Mouse (Mus musculus): ENCODE results near the gene Kif23. TPM values are rescaled to one million over a fixed set of nuclear protein-coding genes. Genes with fewer than 3 reads are reported as not detected.

Kif23 gene
- polyA plus RNA-seq, 1 experiment = 182 TPM

DNA sequence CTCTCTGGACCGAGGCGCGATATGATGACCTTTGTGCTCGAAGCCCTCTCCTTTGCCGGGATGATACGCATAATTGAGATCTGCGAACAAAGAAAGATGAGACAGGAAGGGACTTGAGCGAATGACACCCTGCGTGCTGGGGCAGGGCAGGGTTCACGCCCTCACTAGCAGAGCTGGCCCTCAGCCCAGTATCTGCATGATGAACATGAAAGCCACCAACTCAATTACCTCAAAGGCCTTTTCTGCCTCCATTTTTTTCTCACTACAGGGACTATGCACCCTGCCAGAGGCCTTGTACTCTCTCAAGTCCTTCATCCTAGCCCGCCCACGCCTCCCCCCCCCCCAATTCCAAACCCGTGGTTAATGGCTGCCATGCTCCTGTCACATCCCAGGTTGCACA, 61.6 kb downstream of the Kif23 start:
- H3K27ac ChIP-seq (ENCODE audit: insufficient read depth, low read length) = no peak overlapping the region
- H3K4me1 ChIP-seq (ENCODE audit: control insufficient read depth, insufficient read depth, low read length) = no peaks in the 10 kb centered on the region
- H3K36me3 ChIP-seq (ENCODE audit: control insufficient read depth, insufficient read depth, low read length, poor library complexity, severe bottlenecking) = no peaks in the 10 kb centered on the region
- TF ChIP-seq CTCF (IDR thresholded peaks at IDR 0.05; ENCODE audit: low read depth, low read length) (no peak), EP300 (IDR thresholded peaks at IDR 0.05; ENCODE audit: insufficient read depth, low read depth, low read length) (no peak), POLR2A (IDR thresholded peaks at IDR 0.05; ENCODE audit: insufficient read depth, low read length) (no peak)
- H3K4me3 ChIP-seq (ENCODE audit: low read depth, low read length) = no peak overlapping the region
- no peaks in the 10 kb centered on the region for H3K27me3 ChIP-seq (ENCODE audit: control insufficient read depth, insufficient read depth, low read length, poor library complexity, severe bottlenecking)
- no peaks in the 10 kb centered on the region for H3K9me3 ChIP-seq (replicated peaks; ENCODE audit: control insufficient read depth, insufficient read depth, low read length, poor library complexity, severe bottlenecking)
- no peak overlapping the region for H3K9ac ChIP-seq (ENCODE audit: low read depth, poor library complexity, severe bottlenecking)

DNA sequence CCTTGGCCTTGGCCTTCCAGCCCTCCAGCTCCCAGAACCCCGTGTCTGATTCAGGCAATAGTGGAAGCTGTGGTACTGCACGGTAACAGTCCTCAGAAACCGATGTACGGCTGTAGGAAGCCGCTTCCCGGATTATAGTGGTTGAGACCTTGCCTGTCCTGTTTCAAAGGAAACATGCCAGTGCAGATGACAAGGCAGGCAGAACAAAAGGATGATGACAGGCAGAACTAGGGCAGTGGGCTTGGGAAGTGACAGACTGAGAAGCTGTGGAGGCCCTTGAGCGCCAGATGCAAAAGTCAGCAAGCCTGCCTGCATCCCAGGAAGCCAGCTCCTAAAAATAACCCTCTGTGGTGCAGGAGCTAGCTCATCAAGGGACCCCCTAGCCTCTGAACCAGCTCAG, 62.2 kb downstream of the Kif23 start:
- H3K9me3 ChIP-seq (replicated peaks; ENCODE audit: control insufficient read depth, insufficient read depth, low read length, poor library complexity, severe bottlenecking) = no peaks in the 10 kb centered on the region
- no peaks in the 10 kb centered on the region for H3K36me3 ChIP-seq (ENCODE audit: control insufficient read depth, insufficient read depth, low read length, poor library complexity, severe bottlenecking)
- no peaks in the 10 kb centered on the region for H3K4me1 ChIP-seq (ENCODE audit: control insufficient read depth, insufficient read depth, low read length)
- H3K27me3 ChIP-seq (ENCODE audit: control insufficient read depth, insufficient read depth, low read length, poor library complexity, severe bottlenecking) = no peaks in the 10 kb centered on the region
- TF ChIP-seq POLR2A (IDR thresholded peaks at IDR 0.05; ENCODE audit: insufficient read depth, low read length) = no peak
- no peak for TF ChIP-seq EP300 (IDR thresholded peaks at IDR 0.05; ENCODE audit: insufficient read depth, low read depth, low read length)
- no peak for TF ChIP-seq CTCF (IDR thresholded peaks at IDR 0.05; ENCODE audit: low read depth, low read length)
- H3K4me3 ChIP-seq (ENCODE audit: low read depth, low read length) = no peak overlapping the region
- H3K9ac ChIP-seq (ENCODE audit: low read depth, poor library complexity, severe bottlenecking) = no peak overlapping the region
- H3K27ac ChIP-seq (ENCODE audit: insufficient read depth, low read length) = no peak overlapping the region

GRCm38 (mm10) chr9:61882179-61882578, 64.4 kb downstream of the Kif23 start:
- Histone ChIP-seq H3K4me1 (ENCODE audit: control insufficient read depth, insufficient read depth, low read length) (no peaks in the 10 kb centered on the region), H3K9ac (ENCODE audit: low read depth, poor library complexity, severe bottlenecking) (no peak overlapping the region), H3K9me3 (replicated peaks; ENCODE audit: control insufficient read depth, insufficient read depth, low read length, poor library complexity, severe bottlenecking) (no peaks in the 10 kb centered on the region), H3K4me3 (ENCODE audit: low read depth, low read length) (no peak overlapping the region), H3K27me3 (ENCODE audit: control insufficient read depth, insufficient read depth, low read length, poor library complexity, severe bottlenecking) (no peaks in the 10 kb centered on the region), H3K27ac (ENCODE audit: insufficient read depth, low read length) (no peak overlapping the region), H3K36me3 (ENCODE audit: control insufficient read depth, insufficient read depth, low read length, poor library complexity, severe bottlenecking) (no peaks in the 10 kb centered on the region)
- TF ChIP-seq CTCF (IDR thresholded peaks at IDR 0.05; ENCODE audit: low read depth, low read length) = no peak
- no peak for TF ChIP-seq EP300 (IDR thresholded peaks at IDR 0.05; ENCODE audit: insufficient read depth, low read depth, low read length)
- TF ChIP-seq POLR2A (IDR thresholded peaks at IDR 0.05; ENCODE audit: insufficient read depth, low read length) = no peak

DNA sequence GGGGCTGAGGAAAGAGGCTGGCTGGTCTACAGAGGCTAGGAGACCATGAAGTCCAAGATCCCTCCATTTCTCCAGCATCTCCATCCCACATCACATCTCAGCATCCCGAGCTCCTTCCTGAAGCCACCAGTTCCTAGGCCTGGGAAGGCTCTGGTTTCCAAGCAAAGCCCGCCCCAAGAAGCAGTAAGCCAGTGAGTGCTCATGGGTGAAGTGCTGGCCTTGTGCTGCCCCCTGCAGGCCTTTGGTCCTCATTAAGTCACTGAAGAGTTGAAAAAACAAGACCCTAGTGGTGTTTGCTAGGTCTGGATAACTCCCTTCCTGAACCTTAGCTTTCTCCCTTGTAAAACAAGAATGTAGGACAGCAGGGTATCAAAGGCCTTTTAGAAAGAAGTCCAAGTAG, 67.7 kb downstream of the Kif23 start:
- Histone ChIP-seq H3K4me3 (ENCODE audit: low read depth, low read length) (no peak overlapping the region), H3K36me3 (ENCODE audit: control insufficient read depth, insufficient read depth, low read length, poor library complexity, severe bottlenecking) (no peaks in the 10 kb centered on the region), H3K4me1 (ENCODE audit: control insufficient read depth, insufficient read depth, low read length) (no peaks in the 10 kb centered on the region), H3K9me3 (replicated peaks; ENCODE audit: control insufficient read depth, insufficient read depth, low read length, poor library complexity, severe bottlenecking) (no peaks in the 10 kb centered on the region), H3K9ac (ENCODE audit: low read depth, poor library complexity, severe bottlenecking) (no peak overlapping the region), H3K27me3 (ENCODE audit: control insufficient read depth, insufficient read depth, low read length, poor library complexity, severe bottlenecking) (no peaks in the 10 kb centered on the region), H3K27ac (ENCODE audit: insufficient read depth, low read length) (no peak overlapping the region)
- peak; percentile 74 for TF ChIP-seq CTCF (IDR thresholded peaks at IDR 0.05; ENCODE audit: low read depth, low read length)
- no peak for TF ChIP-seq EP300 (IDR thresholded peaks at IDR 0.05; ENCODE audit: insufficient read depth, low read depth, low read length)

- Histone ChIP-seq H3K9ac (ENCODE audit: low read depth, poor library complexity, severe bottlenecking) (no peak overlapping the region), H3K4me1 (ENCODE audit: control insufficient read depth, insufficient read depth, low read length) (peaks cover 1% of the 10 kb centered on the region), H3K36me3 (ENCODE audit: control insufficient read depth, insufficient read depth, low read length, poor library complexity, severe bottlenecking) (no peaks in the 10 kb centered on the region), H3K9me3 (replicated peaks; ENCODE audit: control insufficient read depth, insufficient read depth, low read length, poor library complexity, severe bottlenecking) (no peaks in the 10 kb centered on the region), H3K4me3 (ENCODE audit: low read depth, low read length) (no peak overlapping the region), H3K27ac (ENCODE audit: insufficient read depth, low read length) (no peak overlapping the region), H3K27me3 (ENCODE audit: control insufficient read depth, insufficient read depth, low read length, poor library complexity, severe bottlenecking) (no peaks in the 10 kb centered on the region)
- TF ChIP-seq POLR2A (IDR thresholded peaks at IDR 0.05; ENCODE audit: insufficient read depth, low read length) (no peak), EP300 (IDR thresholded peaks at IDR 0.05; ENCODE audit: insufficient read depth, low read depth, low read length) (no peak), CTCF (IDR thresholded peaks at IDR 0.05; ENCODE audit: low read depth, low read length) (peak; percentile 14)
Observed at GRCm38 (mm10) chr9:61877373-61878112, 69.0 kb downstream of the Kif23 start.

DNA sequence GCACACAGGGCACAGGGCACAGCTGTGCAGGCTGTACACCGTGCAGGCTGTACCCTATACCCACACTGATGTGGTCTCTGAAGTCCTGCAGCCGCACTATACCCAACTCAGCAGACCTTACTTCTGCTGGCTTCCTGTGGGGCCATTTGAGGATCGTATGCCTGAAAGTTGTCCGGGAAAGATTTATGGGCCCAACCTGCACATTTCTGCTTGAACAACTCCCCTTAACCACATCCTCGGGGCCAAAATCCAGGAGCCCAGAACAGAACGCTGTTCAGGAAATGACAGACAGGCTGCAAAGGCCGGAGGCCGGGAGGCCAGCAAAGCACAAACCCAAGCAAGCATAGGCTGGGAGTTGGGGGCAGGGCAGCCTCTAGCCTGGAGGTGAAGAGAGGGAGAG, 73.2 kb downstream of the Kif23 start:
- no peak overlapping the region for H3K27ac ChIP-seq (ENCODE audit: insufficient read depth, low read length)
- no peak overlapping the region for H3K9ac ChIP-seq (ENCODE audit: low read depth, poor library complexity, severe bottlenecking)
- peaks cover 3% of the 10 kb centered on the region; the same call in 1 of the 2 replicates for H3K9me3 ChIP-seq (replicated peaks; ENCODE audit: control insufficient read depth, insufficient read depth, low read length, poor library complexity, severe bottlenecking)
- no peaks in the 10 kb centered on the region for H3K27me3 ChIP-seq (ENCODE audit: control insufficient read depth, insufficient read depth, low read length, poor library complexity, severe bottlenecking)
- H3K36me3 ChIP-seq (ENCODE audit: control insufficient read depth, insufficient read depth, low read length, poor library complexity, severe bottlenecking) = no peaks in the 10 kb centered on the region
- TF ChIP-seq EP300 (IDR thresholded peaks at IDR 0.05; ENCODE audit: insufficient read depth, low read depth, low read length) (no peak), POLR2A (IDR thresholded peaks at IDR 0.05; ENCODE audit: insufficient read depth, low read length) (no peak), CTCF (IDR thresholded peaks at IDR 0.05; ENCODE audit: low read depth, low read length) (no peak)
- no peak overlapping the region for H3K4me3 ChIP-seq (ENCODE audit: low read depth, low read length)
- peaks cover 1% of the 10 kb centered on the region for H3K4me1 ChIP-seq (ENCODE audit: control insufficient read depth, insufficient read depth, low read length)
